Mouse (Mus musculus) right cerebral cortex, postnatal 36 days (tissue): ENCODE data around the gene Sugp1.
A peak's percentile ranks its signal among the peaks of the same experiment; 100 is the strongest.

Source experiments
- DNase-seq, 2 experiments: peaks; one replicate each; pipeline ENCODE4 v3.0.0; 2022; ENCODE audit warnings: low spot score in 2 of 2, mixed read lengths in 1 of 2

Sugp1 gene

DNA sequence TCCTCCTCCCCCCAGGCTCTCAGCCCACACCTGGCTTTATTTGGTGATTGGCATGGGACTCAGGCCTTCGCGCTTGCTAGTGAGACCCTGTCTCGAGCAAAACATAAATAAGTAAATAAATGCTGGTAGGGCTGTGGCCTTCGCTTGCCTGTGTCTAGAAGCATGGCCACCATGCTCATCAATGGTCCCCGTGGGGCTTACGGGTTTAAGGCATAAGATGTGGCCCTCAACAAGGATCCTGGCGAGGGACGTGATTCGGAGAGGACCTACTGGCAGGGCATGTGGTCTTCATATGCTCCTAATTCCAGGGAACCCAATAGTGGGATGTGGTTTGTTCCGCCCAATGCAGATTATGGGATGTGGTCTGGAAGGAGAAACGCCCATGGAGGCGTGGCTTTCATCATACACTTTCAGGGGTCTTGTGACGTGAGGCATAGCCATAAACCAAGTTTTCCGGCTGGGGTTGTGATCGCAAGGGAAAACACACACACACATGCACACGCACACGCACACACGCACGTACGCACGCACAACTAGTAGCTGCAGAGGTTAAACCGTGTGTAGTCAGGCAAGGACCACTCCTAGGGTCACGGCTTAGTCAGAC is 68.7 kb downstream of the Sugp1 start:
- DNase-seq, result no peak

DNA sequence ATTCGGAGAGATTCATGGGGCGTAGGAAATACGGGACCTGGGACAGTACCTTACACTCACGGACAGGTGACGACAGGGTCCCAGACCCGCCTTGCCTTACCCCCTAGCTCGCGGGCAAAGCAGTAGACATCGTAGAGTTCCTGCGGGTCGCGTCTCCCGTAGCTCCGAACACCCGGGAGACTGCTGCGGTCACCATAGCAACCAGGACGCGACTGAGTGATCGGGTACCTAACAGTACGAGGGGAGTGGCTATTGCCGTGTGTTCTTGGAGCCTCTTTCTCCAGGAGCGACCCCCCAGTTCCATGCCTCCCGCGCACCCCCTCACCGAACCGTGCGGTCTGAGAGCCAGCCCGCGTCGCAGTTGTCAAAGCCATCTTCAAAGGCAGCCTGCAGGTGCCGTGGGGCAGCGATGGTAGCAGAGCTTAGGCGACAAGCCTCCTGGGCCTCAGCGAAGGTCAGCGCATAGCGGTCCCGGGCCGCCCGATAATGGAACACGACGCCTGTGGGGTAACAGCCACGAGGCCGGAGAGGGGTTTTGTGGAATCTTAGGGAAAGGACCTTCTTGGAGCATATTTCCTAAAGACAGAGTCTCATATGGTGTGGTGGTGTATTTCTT is 69.9 kb downstream of the Sugp1 start:
- no peak for DNase-seq

DNA sequence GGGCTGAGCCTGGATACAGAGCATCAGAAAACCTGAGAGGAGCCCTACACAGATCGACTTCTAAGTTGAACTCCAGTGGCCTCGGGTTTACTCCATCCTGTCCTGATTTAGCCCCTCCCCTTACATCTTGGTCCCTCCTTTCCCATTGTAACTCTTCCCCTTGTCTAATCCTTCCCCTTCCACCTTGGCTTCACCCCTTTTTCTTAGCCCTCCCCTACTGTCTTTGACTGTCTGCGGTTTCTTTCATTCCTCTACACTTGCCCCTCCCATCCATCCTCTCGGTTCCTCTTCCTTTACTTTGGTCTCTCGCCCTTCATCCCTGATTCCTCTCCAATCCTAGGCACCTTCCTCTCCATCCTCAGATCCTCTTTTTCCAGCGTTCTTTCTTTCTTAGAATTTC is 71.9 kb downstream of the Sugp1 start:
- no peak for DNase-seq

- no peak for DNase-seq
These were observed 72.3 kb downstream of the Sugp1 start for GRCm38 (mm10) chr8:70114892-70115291.

- no peak for DNase-seq
These were observed 75.0 kb downstream of the Sugp1 start for GRCm38 (mm10) chr8:70117611-70118010.

DNA sequence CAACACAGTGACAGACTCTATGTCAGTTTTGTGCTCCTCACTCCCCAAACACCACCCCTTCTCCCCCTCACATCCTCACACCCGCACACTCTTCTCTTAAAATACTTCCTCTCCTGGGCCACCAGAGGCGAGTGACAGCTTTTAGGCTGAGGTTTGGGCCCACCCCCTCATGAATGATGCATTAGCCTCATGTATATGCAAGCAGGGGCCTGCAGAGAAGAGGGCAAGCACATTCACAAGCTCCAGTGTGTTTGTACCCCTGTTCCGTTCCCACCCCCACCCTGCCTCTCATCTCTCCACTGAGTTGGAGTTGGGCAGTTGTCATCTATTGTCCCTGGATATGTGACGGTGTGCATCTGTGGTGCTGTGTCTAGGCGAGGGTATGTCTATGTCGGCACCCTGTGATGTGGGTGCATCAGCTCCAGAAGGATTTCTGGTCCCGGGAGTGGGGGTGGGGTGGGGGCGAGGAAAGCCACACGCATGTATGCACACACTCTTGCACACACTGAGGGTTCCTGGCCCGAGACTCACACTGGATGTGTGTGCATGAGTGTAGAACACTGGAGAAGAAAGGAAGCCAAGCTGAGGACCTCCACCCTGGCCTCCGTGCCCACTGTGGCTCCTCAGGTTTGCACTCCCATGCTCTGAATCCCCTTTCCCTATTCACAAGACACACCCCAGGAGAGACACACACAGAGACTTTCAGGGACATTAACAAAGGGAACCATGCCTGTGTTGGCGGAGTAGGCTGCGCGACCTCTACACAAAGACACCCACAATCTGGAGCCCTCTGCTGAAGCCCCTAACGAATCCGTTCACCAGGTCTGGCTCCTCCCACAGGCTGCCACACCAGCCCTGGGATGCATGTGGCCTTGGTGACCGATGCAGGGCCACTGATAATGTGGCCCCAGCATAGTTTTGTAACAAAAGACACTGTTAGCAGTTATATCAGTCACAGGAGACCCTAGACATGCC is 76.4 kb downstream of the Sugp1 start:
- peak; percentile 74 to 88 for DNase-seq

DNA sequence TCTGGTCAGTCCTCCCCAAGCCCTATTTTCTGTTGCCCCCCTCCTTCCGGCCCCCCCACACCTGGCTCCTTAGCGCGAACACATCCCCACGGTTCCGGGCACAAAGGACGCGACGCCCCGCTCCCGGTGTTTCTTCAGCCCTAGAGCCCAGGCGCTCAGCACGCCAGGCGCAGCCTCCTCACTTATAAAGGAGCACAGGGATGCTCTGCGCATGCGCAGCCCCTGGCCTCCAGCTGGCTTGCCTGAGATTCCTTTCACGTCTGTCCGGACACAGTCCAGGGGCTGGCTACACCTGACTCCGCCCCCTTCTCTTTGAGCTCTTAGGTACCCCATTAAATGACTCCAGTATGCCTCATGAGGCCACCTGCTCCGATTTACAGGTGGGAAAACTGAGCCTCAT is 78.1 kb downstream of the Sugp1 start, which contains the start of gene Ncan:
Gene Ncan, minus strand, starts transcription at position 207 of the 400 bp plus-strand sequence.
- peak; percentile 86 to 88 for DNase-seq
